Mouse (Mus musculus): ENCODE measurements around the gene Med13l. TPM values are rescaled to one million over a fixed set of nuclear protein-coding genes. Genes with fewer than 3 reads are reported as not detected.

The Med13l gene
- total and polyA plus RNA-seq, 2 experiments from 2014 or later = 11.3 to 28.9 TPM

GRCm38 (mm10) chr5:118812947-118813401 is 252.5 kb downstream of the Med13l start:
- ATAC-seq = no peak
- 82% methylated on average over 7 of the region's 7 CpGs for WGBS
- no peaks in the 10 kb centered on the region for H3K4me1 ChIP-seq (ENCODE audit: insufficient read depth, low read length)
- no peaks in the 10 kb centered on the region for H3K27me3 ChIP-seq (ENCODE audit: insufficient read depth, low read length)
- no peak overlapping the region for H3K4me3 ChIP-seq (ENCODE audit: low read length)
- no peak overlapping the region for H3K27ac ChIP-seq
- no peak for TF ChIP-seq CTCF (IDR thresholded peaks at IDR 0.05; ENCODE audit: low read depth)
- H3K9me3 ChIP-seq (ENCODE audit: low read length) = no peaks in the 10 kb centered on the region
- no peak overlapping the region for H3K4me2 ChIP-seq (ENCODE audit: low read depth, low read length)
- no peaks in the 10 kb centered on the region for H3K36me3 ChIP-seq (ENCODE audit: insufficient read depth, low read length)
- no peak for DNase-seq (ENCODE audit: low spot score)
- no peak overlapping the region for H3K9ac ChIP-seq (replicated peaks; ENCODE audit: low read length)

DNA sequence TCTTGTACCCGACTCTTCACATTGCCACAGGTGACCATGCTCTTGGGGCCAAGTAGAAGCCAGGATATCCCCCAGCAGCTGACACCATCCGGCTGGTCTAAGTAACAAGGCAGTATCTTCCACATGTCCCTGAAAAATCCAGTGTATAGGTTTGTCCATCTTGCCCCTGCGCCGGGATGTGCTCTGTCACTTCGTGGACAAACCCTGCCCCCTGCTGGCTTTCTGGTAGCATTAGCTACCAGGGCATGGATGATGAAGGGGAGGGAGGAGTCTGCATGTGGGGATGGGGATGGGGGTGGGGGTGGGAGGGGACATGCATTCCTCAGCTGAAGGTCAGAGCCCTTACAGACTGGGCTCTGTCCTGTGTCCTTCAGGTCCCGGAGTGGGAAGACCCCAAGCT is 253.6 kb downstream of the Med13l start:
- Histone ChIP-seq H3K27ac (no peak overlapping the region), H3K36me3 (ENCODE audit: insufficient read depth, low read length) (no peaks in the 10 kb centered on the region), H3K9ac (replicated peaks; ENCODE audit: low read length) (no peak overlapping the region), H3K9me3 (ENCODE audit: low read length) (no peaks in the 10 kb centered on the region), H3K27me3 (ENCODE audit: insufficient read depth, low read length) (no peaks in the 10 kb centered on the region), H3K4me1 (ENCODE audit: insufficient read depth, low read length) (no peaks in the 10 kb centered on the region), H3K4me3 (ENCODE audit: low read length) (no peak overlapping the region), H3K4me2 (ENCODE audit: low read depth, low read length) (no peak overlapping the region)
- DNase-seq (ENCODE audit: low spot score) = peak; percentile 34
- ATAC-seq = no peak
- WGBS = 53% methylated on average over 6 of the region's 6 CpGs
- peak; percentile 35; the same call in 1 of the 2 replicates for TF ChIP-seq CTCF (IDR thresholded peaks at IDR 0.05; ENCODE audit: low read depth)
